Mouse (Mus musculus) adipocyte (in vitro differentiated cells): ENCODE data around the gene Fam92b.

Experiments
- DNase-seq: peaks from one replicate; pipeline ENCODE4 v3.0.0-alpha.2; 2016; ENCODE audit warnings: low spot score

Fam92b gene

DNA sequence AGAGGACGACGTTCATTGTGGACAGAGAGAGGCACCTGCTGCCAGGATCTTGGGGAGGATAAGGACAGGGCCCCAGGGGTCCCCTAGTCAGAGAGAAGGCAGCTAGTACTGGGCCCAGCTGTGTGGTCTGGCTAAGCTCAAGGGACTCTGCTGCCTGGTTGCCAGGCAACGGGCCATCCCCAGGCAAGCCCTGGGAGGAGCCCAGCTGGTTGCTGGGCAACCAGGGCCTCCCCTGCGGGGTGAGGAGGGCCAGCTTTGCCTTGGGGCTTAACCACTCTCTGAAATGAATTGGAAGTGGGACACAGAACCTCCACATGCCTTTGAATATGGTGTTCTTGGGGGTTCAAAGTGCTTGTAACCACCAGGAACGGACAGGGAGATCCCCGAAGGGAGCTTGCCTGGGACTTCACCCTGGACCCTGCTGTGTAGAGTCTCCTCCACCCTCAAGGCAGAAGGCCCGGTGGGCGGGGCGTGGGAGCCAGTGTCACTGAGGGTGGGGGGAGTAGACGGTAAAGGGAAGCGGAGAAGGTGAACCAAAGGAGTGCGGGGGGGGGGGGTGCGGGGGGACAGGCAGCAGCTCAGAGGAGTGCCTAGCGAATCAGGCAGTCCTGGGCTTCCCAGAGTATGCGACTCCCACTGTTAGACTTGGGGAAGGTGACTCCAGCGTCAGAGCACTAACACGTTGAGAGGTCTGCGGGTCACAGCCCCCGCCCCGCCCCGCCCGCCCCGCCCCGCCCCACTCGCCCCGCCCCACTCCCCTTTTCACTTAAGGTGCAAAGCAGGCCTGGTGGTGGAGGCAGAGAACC, at the start of gene Fam92b:
Fam92b (minus strand) TSS at position 149 of the 806 bp plus-strand sequence.
- no peak for DNase-seq

GRCm38 (mm10) chr8:120225421-120226151, 48.3 kb upstream of the Fam92b start:
- no peak for DNase-seq

DNA sequence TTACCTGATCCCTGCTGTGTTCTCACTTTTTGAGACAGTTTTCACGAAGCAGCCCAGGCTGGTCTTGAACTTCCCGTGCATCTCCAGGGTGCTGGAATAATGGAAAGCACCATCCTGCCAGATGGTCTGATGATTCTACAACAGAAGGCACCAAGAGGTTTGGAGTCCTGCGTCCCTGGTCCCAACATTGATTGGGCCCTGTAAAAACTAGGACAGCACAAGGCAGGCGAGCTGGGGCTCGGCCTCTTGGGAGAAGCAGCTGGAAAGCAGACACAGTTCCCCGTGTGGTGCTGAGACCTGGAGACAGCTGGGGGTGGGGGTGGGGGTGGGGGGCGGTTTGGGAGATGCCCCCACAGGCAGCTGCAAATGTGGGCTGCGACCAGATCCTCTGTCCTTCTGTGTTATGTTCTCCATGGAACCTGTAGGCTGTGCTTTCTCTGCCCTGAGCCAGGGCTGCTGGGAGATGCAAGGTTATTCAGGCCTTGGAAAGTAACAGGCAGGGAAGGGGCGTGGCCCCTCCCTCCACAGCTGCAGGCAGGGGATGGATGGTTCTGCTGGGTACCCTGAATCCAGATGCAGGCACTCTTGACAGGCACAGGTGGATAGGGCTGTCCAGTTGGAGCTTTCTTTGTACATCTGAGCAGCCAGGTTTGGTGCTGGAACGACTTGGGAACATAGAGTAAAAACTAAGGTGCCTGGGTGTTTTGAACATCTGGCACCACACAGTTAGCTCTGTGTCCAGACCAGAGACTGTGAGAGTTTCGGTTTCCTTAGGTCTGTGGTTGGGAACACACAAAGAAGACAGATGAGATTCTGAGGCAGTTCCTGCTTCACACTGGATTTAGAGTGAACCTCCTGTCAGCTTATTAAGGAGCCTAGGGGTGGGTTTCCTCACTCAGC, 47.5 kb upstream of the Fam92b start:
- no peak for DNase-seq

GRCm38 (mm10) chr8:120222548-120222947, 45.3 kb upstream of the Fam92b start:
- no peak for DNase-seq

GRCm38 (mm10) chr8:120216855-120217830, 39.9 kb upstream of the Fam92b start:
- DNase-seq, result peak; percentile 85

- peak; percentile 51 for DNase-seq
Observed at GRCm38 (mm10) chr8:120215416-120216141, 38.3 kb upstream of the Fam92b start.

- DNase-seq, result peak; percentile 52
Observed at GRCm38 (mm10) chr8:120213939-120214338, 36.7 kb upstream of the Fam92b start.

GRCm38 (mm10) chr8:120213229-120213628, 36.0 kb upstream of the Fam92b start:
- no peak for DNase-seq

GRCm38 (mm10) chr8:120212596-120212995, 35.3 kb upstream of the Fam92b start:
- DNase-seq, result no peak

DNA sequence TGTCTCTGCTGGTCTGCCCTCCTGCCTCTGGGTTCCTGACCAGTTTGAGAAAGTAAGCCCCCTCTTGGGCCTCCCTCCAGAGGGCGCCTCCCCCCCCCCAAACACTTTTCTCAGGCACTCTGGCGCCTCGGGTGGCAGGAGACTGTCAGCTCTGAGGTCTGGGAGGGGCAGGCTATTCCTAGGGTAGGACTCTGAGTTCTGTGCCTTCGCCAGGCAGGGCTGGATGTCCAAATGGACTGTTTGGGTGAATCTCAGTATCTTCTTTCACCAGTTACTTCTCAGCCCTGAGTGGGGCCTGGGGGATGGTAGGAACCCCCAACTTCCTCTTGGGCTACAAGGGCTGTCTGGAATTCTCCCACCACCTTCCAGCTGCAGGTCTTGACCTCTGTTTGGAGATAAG, 34.1 kb upstream of the Fam92b start:
- DNase-seq, result no peak

GRCm38 (mm10) chr8:120208113-120208512, 30.8 kb upstream of the Fam92b start:
- DNase-seq, result no peak

GRCm38 (mm10) chr8:120207364-120207763, 30.1 kb upstream of the Fam92b start:
- no peak for DNase-seq

- no peak for DNase-seq
Observed at GRCm38 (mm10) chr8:120205916-120206315, 28.6 kb upstream of the Fam92b start.

DNA sequence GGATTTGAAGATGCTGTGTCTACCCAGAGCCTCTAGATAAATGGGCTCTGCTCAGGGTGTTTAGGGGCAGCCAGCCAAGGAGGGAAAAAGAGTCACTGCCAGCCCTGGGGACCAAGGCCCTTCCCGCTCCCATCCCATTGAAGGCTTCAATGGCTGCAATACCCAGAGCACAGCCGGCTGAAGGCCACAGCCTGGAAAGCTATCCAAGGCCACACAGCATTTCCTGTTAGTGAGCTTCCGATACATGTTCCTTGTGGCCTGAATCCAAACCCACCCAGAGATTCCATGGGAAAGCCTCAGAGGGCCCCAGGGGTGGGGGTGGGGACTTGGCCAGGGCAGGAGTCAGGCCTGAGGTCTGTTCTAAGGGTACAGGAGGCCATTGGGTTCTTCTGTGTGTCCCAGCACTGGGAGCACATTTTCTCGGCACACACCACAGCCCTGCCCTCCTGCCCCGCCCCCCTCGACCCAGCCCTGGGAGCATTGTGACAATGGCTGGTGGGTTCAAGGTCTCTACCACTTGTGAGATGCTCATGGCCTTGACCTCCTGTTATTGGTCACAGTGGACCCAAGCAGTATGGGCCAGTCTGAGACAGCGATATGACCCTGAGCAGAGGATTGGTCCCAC, 27.6 kb upstream of the Fam92b start:
- DNase-seq, result peak; percentile 56

- no peak for DNase-seq
Observed at GRCm38 (mm10) chr8:120202546-120202945, 25.3 kb upstream of the Fam92b start.

GRCm38 (mm10) chr8:120201351-120201750, 24.1 kb upstream of the Fam92b start:
- no peak for DNase-seq

GRCm38 (mm10) chr8:120192118-120192517, 14.9 kb upstream of the Fam92b start:
- DNase-seq, result no peak

- peak; percentile 50 for DNase-seq
Observed at GRCm38 (mm10) chr8:120191633-120192032, 14.4 kb upstream of the Fam92b start.

- peak; percentile 97 for DNase-seq
Observed at GRCm38 (mm10) chr8:120190810-120191413, 13.6 kb upstream of the Fam92b start.
